Mouse (Mus musculus): ENCODE measurements around the gene Zfp36l2. TPM values are rescaled to one million over a fixed set of nuclear protein-coding genes. Genes with fewer than 3 reads are reported as not detected.

The Zfp36l2 gene
- polyA plus RNA-seq, 2 experiments from 2014 or later, result 26.9 to 79.1 TPM

DNA sequence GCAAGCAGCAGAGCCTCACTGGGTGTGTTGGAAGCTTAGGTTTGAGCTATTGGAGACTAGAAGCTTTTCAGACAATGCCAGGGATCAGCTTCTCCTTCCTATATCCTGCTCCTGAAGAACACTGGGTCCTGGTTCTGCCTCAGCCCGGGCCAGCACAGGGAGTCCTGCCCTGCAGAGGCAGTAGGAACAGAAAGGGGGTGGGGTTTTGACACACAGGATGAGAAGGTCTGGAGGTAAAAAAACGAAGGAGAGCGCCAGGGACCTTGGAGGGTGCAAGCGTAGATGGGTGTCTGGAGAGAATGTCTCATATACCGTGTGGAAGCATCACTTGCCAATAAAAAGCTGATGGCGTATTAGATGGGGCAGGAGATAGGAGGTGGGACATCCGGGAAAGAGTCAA is 11.3 kb downstream of the Zfp36l2 start:
- ATAC-seq, result no peak

DNA sequence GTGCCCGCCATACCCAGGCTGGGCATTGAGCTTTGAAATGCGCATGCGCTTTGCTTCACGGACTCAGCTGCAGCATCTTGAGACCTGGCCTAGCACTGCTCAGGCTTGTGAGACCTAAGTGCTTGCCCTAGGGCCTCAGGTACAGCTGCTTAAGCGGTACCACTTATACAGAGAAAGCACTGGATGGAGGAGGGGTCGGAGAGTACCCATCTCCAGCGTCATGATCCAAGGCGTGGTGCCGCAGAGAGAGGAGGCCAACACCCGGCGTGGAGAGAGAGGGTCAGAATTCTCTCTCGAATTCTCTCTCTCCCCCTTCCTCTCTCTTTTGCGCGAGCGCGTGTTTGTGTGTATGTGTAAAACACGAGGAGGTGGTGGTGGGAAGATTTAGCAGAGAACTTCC is 12.6 kb downstream of the Zfp36l2 start:
- no peak for ATAC-seq

DNA sequence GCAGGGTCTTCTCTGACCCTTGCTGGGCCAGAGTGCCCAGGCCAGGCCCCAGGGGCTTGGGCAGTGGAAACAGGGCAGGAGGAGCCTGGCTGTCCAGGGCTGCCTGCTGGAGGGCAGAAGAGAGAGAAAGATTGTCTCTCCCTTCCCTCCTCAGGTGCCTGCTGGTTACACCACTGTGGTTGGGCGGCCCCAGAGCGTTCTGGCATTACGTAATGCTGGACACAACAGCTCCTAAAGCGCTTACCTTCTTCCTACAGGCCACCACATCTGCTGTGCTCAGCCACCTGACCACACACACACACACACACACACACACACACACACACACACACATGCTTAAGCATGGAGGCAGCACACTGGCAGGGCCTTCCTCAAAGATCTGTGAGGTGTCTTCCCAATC is 20.4 kb downstream of the Zfp36l2 start:
- no peak for ATAC-seq

DNA sequence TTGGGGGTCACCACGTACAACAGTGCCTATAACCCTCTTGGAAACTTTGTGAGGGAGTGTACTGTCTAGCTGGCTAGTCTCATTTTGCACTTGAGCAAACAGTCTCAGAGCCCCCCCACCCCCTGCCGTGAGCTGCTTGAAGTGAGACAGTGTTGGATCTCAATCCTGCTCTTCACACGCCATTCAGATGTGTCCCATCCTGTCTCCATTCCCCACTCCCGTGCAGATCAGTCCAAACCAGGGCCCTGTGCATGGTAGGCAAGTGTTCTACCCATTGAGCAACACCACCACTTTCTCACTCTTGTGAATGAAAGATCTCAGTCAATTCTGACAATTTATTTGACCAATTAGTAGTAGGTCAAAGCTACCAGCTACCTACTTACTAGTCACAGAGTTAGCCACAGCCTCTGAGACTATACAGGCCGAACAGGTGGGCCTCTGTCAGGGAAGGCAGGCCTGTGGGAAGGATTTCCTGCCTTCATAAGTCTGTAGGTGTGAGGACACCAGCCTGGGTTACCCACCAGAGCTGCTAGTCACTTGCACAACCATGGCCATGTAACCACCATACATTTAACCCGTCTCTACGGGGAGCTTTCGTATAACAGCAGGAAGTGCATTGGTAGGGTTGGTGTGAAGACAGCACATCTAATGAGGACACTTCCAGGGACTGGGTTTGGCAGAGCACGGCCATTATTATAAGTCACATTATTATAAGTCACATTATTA is 21.4 kb downstream of the Zfp36l2 start:
- peak; percentile 35 for ATAC-seq

DNA sequence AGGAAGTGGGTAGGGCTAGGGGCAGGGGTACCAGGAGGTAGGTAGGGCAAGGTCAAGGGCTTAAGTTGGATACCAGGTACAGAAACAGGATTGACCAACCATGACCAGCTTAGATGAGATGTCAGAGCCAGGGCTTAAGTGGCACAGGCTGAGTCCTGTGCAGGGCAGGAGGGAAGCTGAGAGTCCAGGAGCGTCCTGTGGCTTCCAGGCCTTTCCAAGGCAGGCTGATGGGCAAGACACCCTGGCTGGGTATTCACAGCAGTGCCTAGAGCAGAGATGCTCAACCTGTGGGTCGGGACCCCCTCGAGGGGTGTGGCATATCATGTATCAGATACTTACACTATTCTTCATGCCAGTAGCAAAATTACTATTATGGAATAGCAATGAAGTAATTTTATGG is 22.0 kb downstream of the Zfp36l2 start:
- no peak for ATAC-seq

DNA sequence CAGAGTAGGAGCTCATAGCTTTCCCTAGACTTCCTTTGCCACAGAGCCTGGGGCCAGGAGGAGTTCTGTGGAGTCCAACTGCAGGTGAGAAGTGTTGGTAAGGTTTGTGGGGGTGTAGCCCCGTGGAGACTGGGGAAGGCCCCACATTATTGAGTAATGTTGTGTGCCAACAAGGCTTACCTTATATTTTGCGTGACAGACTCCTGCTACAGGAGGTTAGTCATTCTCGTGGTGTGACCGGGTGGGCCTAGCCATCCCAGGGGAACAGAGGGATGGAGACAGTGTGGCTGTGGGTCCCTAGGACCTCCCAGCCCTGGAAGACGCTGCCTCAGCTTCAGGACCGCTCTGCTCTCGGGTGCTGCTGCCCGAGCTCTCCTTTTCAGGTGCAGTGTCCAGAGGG is 23.6 kb downstream of the Zfp36l2 start:
- ATAC-seq, result no peak

DNA sequence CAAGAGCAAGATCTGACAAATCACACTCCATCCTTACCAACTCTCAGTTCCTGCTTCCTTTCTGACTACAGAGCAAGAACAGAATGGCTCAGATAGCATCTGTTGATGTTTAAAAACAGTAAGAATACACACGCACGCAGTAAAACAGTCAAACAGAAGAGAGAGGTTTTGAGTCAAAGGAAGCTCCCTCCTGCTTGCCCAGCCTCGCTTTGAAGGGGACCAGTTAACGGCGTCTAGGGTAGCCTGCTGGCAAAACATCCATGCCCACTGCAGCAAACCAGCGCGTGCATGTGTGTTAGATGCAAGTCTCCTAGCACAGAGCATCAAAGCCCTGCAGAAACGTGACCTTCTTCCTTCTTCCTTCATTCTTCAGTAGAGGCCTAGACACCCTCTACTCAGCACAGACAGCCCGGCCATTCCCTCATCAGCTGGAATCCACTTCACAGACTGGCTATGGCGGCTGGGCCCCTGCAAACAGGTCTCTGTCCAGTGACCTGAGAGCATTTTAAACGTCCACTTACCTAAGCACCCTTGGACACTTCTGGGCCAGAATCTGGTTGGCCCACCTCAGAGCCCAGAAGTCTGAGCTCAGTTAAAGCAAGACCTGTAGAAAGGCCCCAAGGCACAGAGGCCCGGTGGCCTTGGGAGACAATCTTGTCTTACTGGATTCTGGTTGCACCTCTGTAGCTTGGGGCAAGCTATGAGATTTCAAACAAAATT is 24.5 kb downstream of the Zfp36l2 start:
- peak; percentile 77 for ATAC-seq

DNA sequence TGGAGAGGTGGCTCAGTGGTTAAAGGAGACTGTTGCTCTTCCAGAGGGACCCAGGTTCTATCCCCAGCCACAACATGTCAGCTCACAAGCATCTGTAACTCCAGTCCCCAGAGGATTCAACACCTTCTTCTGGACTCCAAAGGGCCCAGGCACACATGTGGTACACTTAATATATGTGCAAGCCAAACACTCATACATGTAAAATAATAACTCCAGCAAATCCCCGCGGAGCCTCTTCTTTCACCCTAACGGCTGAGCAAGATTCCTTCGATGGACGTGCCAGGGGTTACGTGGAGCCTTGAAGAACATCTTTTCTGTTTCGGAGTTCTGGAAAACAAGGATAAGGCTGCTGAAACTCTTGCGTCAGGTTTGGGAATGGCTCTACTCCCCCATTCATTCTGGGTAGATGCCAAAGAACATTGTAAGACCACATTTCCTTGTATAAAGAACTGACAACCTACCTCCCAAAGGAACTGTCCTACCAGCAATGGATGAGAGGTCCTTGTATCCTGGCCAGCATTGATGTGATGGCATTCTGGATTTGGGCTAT is 25.5 kb downstream of the Zfp36l2 start:
- ATAC-seq, result no peak

DNA sequence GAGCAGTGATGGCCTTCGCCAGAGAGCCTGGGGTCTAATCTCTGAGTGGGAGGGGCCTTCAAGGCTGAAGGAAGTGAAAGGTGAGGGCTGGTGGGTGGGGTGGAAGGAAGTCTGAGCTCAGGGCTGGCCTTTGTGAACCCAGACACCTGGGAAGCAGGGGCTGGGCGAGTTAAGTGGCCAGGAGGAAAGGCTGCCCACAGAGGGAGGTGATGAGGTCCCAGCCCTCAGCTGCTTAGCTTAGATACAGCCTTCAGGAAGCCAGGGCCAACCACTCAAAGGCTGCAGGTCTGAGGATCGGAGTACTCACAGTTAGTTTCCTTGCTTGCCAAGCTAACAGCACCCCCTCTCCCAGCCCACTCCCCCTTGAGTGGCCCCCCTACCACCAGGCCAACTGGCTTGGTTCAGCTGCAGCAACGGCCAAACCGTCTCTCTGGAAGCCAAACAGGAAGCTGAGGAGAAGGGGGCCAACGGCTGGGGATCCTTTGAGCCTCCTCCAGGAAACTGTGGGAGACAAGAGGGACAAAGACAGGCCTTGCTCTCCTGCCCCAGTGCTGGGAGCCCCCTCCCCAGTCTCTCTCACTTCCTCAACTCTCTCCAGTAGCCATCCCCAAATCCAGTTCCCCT is 26.4 kb downstream of the Zfp36l2 start:
- peak; percentile 32 for ATAC-seq

DNA sequence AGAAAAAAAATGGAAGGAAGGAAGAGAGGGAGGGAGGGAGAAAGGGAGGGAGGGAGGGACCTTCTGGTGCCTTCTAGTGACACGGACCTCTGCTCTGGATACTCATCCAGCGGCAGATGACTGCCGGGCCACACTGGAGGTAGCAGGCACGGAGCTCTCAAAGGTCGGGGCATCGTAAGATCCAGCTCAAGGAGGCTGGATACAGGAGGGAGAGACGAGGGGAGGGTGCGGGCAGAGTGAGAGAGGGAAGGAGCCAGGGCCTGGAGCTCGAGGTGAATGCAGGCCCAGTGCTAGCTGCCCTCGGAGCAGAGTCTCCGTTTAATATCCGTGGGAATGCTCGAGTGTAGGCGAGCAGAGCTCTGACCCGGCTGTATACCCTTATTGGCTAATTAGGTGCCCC is 28.9 kb downstream of the Zfp36l2 start:
- ATAC-seq, result no peak

DNA sequence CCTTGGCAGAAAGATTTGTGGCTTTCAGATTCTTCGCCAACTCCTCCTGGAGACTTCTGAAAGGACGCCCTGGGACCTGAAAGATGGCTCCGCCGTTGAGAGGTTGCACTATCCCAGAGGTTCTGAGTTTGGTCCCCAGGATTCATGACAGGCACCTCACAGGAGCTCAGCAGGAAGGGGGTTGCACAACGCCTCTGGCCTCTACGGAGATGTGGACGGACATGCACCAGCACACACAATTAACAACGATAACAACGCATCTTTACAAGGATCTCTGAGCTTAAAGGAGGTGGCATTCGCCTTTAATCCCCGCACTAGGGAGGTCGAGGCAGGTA is 29.3 kb downstream of the Zfp36l2 start:
- ATAC-seq, result no peak

DNA sequence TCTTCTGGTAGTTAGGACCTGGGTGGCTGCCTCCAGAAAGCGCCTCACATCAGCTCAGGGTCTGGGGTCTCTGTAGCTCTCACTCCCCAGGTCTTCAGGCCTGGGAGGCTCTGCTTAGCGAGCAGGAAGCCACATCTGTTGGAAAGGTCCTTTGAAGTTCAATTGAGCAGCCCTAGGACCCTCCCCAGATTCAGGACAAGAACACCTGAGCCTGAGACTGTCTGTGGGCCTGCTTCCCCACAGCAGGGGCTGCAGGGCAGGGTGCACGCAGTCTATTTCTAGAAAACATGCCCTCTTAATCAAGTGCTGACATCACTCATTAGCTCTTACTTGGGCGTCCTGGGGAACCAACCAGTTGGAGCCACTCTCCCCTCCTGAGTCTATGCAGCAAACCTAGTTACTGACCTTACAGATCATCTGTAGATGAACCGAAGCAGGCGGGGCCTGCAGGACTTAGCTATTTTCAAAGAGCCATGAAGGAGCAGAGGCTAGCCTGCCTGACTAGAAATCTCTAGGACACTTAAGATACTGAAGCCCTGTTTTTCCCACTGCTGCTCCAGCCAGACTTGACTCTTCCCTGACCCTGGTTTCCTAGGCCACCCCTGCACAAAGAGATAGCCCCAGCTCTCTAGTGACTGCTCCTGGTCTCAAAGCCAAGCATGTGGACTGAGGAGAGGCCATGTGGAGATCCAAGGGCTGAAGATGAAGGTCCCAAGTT is 29.8 kb downstream of the Zfp36l2 start:
- no peak for ATAC-seq

DNA sequence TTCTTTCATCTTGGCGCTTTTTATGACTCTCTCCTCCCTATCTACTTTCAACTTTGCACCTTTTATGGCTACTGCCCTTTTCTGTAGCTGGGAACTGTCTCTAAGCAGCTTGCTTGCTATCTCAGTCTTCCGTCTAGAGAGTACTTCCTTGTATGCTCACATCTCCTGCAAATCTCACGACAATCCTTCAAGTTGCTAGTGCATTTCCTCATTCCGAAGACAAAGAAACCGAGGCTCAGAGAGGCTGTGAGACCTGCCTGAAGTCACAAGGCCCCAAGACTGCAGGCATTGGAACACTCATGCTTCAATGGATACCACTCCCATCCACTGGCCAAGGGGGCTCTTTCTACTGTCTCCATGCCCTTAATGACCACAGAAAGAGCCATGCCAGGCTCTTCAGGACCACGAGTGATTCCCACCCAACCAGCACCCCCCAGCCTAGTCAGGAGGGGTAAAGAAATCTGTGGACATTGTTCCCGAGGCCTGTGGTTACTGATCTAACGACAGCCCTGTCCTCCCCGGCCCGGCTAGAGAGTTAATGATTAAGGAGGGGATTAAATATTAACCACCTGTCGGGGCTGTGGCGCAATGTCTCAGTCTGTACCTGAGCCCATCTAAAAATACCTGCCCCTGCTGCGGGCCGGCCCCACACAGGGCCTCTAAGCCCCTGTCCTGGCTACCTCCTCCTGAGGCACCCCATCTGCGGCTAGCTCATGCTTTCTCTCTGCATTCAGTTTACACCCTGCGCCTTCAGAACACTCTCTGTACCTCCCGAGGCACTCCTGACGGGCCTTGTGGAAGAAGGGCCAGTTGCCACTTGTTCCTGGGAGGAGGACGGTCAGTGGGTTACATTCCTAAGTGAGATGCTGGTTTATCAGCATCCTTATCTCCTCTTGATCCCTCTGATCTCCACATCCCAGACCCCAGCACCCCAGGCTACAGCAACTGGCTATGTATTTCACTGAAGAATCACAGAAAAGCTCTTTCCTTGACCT is 30.7 kb downstream of the Zfp36l2 start:
- ATAC-seq, result no peak

DNA sequence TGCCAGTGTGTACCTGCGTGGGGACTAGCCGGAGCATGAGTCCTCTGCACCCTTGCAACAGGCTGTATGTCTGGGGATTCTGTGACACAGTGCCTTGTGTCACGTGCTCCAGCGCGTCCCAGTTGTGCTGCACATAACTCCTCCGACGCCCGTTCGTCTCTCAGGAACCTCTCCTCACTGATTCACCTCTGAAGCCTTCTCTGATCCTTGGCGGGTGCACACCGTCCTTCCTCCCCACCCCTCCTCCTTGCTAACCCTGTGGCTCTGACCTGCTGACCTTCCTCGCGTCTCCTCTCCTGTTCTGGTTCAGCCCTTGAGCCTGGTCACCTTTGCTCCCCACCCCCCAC is 31.5 kb downstream of the Zfp36l2 start:
- ATAC-seq, result peak; percentile 40

DNA sequence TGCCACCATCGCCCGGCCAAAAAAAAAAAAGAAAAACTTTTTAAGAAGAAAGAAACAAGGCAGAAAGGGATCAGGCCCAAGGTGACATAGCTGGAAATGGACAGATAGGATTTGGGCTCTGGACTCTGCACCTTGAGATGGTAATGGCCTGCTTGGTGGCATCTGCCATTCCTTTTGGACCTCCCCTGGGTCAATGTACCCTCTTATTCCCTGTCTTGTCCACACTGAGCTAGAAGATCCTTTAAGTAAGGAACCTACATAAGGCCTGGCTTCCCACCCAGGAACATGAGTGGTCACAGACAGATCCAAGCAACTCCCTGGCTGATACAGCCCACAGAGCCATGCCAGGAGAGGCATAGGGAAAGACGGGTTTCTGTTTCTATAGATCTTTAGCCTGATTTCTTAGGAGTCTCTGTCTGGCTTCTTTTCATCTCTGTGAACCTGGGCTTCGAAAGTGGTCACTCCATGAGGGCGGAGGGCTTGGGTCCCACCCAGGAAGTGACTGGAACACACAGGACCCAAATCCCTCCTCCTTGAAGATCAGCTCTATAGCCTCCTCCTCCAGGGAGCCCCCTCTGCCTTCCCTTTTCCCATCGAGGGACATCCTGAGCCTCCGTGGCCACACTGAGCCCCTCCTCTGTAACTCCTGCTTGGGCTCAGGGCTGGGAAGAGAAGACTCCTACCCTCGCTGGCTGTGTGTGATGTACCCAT is 32.1 kb downstream of the Zfp36l2 start:
- no peak for ATAC-seq

DNA sequence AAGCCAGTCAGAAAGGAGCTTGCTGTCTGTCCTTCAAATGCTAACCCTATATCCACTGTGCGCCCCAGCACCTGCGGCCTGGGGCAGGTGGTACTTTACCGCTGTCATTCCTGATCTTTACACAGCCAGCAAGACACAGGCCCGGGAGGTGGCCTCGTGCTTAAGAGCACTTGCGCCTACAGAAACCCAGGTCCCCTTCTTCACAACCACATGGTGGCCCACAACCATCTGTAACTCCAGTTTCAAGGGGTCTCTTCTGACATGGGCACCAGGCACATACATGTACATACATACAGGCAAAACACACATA is 32.8 kb downstream of the Zfp36l2 start:
- ATAC-seq, result no peak

DNA sequence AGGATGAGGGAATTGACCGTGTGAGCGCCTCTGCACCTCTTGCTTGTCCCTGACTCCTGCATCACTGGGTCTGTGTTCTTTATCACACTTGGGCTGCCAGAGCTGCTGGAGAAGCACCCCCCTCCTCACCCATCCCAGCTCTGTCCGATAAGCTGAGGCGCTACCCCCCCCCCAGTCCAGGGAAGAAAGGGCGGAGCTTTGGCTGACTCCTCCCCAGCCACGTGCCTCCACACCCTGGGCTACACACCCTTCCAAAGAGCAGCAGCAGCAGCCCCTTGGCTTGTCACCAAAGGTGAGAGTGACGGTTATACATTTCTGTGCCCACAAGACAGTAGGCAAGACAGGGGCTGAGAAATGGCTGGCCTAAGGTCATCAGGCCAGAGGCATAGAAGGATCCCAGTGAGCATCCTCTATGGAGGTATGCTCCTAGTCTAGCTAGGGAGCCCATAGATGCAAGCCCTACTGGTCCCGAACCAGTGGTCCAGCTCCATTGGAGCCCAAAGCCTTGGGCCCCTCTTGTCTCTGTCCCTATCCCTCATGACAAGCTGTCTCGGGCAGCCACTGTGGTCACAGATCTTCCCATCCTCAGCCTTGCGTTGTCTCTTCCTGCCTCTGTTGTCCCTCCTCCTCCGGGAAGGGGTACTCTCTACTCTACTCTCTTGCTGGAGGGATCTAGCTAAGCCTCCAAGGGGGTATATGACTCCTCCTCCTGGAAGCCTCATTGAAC is 33.3 kb downstream of the Zfp36l2 start:
- no peak for ATAC-seq

DNA sequence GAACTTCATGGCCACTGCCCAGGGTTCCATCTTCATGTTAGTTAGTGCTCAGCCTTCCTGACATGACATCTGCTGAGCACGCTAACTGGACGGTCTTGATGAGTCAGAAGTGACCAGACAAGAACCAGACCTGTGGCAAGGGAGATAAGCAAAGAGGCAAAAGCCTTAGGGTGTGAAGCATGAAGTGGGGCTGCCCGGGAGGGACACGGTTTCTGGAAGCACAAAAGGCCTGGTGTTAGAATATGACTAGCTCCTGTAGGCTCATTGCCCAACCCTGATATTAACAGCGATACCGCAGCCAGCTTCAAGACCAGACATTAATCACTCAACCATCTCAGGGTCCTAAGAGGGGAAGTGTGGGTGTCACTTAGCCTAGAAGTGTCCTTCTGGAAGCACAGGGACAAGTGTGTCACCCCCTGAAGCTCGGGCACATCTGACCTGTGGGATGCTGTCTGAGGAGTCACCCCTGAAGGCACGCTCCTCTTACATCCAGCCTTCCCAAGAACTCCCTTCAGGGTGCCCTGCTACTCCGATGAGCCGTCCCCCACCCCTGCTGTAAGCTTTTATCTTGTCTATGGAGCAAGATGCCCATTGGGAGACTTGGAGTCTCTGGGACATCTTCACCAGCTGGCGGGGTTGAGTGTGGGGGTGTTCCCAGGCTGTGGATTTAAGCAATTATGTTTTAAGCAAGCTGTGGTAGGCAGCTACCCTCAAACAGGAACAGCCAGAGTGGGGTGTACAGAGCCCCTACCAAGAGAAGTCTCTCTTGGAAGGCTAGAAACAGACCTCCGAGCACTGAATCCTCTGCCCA is 34.6 kb downstream of the Zfp36l2 start:
- no peak for ATAC-seq

DNA sequence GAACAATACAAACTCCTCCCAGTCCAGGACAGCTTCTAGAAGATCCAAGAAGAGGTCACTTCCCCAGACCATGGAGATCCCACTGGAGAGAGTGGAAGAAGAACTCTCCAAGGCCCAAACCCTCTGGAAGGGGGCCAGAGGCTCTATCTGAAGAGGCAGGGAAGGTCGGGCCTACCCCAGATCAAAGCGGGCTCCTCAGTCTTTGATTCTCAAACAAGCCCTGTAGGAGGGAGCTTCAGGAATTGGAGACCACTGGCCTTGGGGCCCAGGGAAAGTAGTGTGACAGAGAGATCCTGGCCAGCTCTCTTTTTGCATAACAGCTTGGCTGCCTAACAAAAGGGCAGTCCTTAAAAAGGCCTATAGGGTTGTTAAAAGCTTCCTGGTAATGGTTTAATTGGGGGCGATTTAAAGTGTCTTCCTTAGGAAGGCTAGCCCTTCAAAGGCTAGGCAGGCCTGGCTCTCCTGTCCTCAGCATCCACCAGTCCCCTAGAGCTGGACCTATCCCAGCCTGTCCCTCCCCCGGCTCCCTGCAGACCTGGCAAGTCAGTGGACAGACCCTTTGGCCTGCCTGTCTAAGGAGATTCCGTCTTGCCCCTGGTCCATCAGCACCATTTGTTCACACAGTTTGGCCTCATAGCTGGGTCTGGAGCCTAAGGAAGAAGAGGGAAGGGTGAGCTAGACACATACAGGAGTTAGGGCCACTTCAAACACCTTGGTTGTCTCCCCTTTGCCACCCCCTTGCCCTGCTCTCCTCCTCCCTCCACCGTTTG is 35.4 kb downstream of the Zfp36l2 start:
- no peak for ATAC-seq

Data from CD4-positive, CD25-positive, alpha-beta regulatory T cell, adult 4 months (primary cell).